Mouse (Mus musculus): ENCODE data around the gene 4930556J24Rik.
A peak's percentile ranks its signal among the peaks of the same experiment; 100 is the strongest.
"Not testable (repeated sequence)": the region's sequence is repeated elsewhere in the genome, so short reads cannot be mapped to it uniquely, and the experiment has no call there.

4930556J24Rik gene

GRCm38 (mm10) chr11:3922115-3922514, 54.5 kb downstream of the 4930556J24Rik start:
- no peak for DNase-seq (ENCODE audit: low spot score in 2 of 2)

DNA sequence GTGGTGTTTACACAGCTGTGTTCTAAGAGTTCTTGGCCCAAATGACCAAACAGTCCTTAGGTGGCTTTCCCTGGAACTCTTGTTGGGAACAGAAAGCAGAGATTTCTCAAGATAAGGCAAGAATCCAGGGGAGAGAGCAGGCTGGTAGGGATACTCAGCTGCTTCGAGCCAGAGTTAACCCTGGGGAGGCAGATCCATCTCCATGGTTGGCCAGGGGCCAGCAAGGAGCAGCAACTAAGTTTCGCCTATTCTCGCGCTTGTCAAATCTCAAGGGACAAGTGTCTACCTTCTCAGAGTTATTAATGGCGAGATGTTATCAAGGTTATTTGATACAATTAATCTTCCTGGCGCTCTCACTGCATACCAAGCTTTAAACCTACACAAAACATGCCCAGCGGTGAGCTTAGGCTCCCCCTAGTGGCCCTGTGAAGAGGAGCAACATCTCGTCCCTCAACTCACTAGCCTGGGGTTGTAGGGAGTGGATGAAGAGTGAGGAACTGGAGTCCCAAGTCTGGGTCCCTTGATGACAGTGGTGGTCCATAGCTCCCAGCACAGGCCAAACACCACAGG, 55.2 kb downstream of the 4930556J24Rik start:
- no peak for DNase-seq (ENCODE audit: low spot score in 2 of 2)

GRCm38 (mm10) chr11:3920476-3920875, 56.1 kb downstream of the 4930556J24Rik start:
- DNase-seq (ENCODE audit: low spot score in 2 of 2) = no peak

- DNase-seq (ENCODE audit: low spot score in 2 of 2) = no peak
Observed at GRCm38 (mm10) chr11:3918738-3919137, 57.8 kb downstream of the 4930556J24Rik start.

GRCm38 (mm10) chr11:3914109-3914840, 62.3 kb downstream of the 4930556J24Rik start, which contains the start of gene Slc35e4:
Slc35e4 (minus strand) TSS chr11:3914664.
- peak; percentile 60 to 86 for DNase-seq (ENCODE audit: low spot score in 2 of 2)

DNA sequence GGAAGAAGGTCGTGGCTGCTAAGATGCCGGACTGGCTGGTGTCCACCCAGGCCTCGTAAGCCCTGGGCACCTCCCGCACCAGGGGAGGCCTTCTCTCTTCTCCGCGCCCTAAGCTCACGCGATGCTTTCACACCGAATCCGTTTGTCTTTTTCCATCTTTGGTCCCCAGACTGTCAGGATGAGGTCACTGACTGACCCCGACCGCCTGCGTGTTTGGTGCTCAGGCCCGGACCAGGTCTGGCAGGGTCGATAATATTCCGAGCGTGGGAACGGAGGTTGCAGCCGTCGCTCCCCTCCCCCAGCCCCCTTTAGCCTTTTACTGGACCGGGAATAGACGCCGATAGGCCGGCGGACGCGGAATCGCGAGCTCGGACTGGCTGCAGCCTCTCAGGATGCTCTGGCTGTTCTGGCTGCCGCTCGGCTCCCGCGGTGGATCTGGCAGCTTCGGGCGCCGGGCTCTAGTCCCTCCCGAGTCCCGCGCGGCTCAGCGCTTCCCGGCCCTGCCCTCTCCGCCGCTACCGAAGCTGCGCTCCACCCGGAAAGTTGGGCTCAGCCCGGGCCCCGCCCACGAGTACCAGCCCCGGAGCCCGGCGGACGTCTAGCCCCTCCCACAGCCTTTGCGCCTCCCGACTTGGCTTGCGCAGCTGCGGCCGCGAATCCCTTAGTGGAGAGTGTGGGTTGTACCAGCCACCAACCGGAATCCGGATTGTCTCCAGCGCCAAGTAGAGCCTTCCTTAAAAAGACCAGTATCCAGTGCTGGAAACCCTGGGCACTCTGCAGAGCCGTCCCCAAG, 63.1 kb downstream of the 4930556J24Rik start:
- peak; percentile 85 to 89 for DNase-seq (ENCODE audit: low spot score in 2 of 2)

DNA sequence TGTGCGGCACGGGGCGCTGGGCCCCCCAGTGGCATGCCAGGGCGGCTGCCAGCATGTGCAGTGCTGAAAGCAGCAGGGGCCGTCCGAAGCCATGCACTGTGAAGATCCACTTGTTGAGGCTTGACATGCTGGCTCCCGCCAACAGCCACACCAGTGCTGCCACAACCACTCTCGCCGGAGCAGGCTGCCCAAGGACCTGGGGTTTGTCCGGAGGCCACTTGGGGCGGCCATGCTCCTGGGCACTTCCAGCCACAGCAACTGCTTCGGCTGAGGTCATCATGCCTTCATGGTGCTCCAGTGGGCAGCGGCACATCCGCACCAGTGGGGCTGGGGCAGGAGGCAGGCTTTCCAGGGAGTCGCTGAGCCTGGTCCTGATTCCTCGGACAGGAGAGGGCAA, 63.7 kb downstream of the 4930556J24Rik start:
- DNase-seq (ENCODE audit: low spot score in 2 of 2) = peak in 1 of 2 experiments; percentile 29

DNA sequence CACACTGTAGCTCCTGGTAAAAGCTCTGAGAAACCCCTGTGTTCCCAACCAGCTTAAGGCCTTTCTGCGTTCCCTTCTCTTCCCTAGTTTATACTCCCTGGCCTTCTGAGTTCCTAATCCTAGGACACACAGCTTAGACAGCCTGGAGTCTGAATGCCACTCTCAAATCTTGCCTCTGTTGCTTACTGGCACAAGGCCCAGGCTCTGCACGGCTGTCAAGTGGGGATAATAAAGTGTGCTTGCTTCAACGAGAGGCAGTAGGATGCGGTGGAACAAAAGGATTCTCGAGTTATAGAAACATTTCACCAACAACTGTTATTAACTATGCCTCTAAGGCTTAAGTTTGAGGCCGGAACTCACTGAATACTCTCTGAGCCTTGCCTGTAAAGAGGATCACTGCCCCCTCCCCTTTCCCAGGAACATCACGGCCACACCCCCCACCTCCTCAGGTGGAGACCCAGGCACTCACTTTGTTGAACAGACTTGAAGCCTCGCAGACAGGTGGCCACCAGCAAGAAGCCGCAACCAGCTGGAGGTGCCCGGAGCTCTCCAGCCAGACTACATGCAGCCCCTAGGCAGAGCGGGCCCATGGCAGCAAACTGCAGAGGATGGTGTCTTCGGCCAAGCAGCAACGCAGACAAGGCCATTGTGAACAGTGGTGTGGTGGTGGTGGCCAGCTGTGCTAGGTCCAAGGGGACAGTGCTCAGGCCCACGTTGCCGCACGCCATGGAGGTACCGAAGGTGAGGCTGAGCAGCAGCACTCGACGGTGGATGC, 64.3 kb downstream of the 4930556J24Rik start:
- DNase-seq (ENCODE audit: low spot score in 2 of 2) = no peak

GRCm38 (mm10) chr11:3911440-3911839, 65.1 kb downstream of the 4930556J24Rik start:
- DNase-seq (ENCODE audit: low spot score in 2 of 2) = not testable (repeated sequence)

DNA sequence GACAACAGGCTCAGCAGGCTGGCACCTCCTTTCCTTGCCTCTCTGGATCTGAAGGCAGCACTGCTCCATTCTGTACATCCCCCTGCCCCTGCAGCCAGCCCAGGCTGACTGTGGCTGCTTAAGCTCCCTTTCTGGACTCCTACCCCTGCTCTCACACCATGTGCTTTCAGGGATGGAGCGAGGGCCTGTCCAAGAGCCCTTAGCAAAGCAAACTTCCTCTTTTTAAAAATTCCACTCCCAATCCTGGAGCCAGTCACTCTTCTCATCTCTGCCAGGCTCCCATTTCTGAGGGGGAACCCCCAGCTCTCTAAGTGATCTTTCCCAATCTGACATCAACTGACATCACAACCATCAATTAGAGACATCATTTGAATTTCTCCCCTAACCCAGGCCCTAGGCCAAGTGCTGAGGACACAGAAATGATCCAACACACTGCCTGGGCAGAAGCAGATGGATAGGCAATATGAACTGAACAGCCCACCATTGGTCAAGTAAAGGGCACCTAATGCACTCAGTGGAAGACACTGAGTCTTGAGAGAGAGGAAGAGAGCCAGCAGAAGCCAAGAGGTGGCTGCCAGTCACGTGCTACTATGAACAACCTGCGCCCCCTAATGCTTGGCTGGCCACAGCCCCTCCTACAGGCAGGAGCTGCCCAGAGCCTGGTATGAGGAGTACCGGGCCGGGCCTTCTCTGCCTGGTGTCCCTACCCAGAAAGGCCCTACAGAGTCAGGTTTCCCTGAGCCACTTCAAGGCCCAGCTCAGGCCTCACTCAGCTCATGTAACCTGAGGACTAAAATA, 65.9 kb downstream of the 4930556J24Rik start:
- DNase-seq (ENCODE audit: low spot score in 2 of 2) = no peak

- no peak for DNase-seq (ENCODE audit: low spot score in 2 of 2)
Observed at GRCm38 (mm10) chr11:3909236-3909635, 67.3 kb downstream of the 4930556J24Rik start.

DNA sequence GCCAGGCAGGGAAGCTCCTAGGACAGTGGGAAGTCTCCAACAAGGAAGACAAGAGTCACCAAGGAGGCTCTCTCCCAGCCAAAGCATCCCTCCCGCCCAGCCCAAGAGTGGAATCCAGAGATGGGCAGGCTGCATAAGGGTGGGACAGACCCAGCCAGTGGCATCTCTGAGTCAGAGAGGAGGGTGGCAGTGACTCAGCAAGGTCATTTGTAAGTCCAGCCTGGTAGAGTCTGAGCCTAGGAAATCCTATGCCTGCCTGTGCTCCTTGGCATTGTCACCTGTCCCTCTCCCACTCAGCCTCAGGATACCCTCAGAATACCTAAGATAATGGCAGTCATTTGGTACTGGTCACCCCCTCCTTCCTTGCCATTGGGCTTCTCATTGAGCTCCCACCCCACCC, 71.1 kb downstream of the 4930556J24Rik start:
- no peak for DNase-seq (ENCODE audit: low spot score in 2 of 2)

- DNase-seq (ENCODE audit: low spot score in 2 of 2) = no peak
Observed at GRCm38 (mm10) chr11:3904673-3905072, 71.9 kb downstream of the 4930556J24Rik start.

GRCm38 (mm10) chr11:3903046-3903445, 73.5 kb downstream of the 4930556J24Rik start:
- DNase-seq (ENCODE audit: low spot score in 2 of 2) = peak in 1 of 2 experiments; percentile 71

DNA sequence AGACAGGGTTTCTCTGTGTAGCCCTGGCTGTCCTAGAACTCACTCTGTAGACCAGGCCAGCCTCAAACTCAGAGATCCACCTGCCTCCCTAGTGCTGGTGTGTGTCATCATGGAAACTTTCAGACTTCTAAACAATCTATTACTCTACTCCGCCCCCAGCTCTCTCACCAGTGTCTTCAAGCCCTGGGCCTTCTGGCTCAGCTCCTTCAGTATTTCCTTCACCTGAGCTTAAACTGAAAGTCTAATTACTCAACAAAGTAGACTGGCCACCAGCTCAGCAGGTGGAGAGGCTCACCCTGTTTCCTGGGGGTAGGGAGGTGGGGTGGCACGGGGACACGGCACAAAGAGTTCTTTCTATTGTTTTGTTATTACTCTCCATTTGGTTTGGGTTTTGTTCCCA, 74.1 kb downstream of the 4930556J24Rik start:
- DNase-seq (ENCODE audit: low spot score in 2 of 2) = no peak

GRCm38 (mm10) chr11:3900296-3900695, 76.3 kb downstream of the 4930556J24Rik start:
- DNase-seq (ENCODE audit: low spot score in 2 of 2) = no peak

- DNase-seq (ENCODE audit: low spot score in 2 of 2) = no peak
Observed at GRCm38 (mm10) chr11:3895933-3896332, 80.6 kb downstream of the 4930556J24Rik start.

DNA sequence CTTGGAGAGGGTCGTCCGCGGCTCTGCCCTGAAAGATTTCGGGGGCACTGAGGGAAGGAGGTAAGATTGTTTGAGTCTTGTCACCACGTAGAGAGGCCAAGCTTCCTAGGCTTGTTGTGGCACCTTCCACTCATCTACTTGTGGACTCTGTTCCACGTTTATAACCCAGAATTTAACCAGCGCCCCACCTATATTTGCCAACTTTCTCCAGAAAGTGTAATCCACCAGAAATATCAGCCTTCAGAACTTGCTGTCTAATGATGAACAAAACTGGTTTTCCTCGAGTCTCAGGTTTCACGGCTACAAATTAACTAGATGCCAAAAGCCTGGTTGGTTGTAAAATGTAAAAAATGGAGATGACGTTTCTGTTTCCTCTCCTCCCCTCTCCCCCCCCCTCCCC, 81.1 kb downstream of the 4930556J24Rik start:
- no peak for DNase-seq (ENCODE audit: low spot score in 2 of 2)

GRCm38 (mm10) chr11:3894406-3895281, 81.9 kb downstream of the 4930556J24Rik start, which contains the start of the genes 4921536K21Rik and Dusp18:
4921536K21Rik (minus strand) TSS chr11:3895098.
Dusp18 (plus strand) TSS chr11:3895240.
- DNase-seq (ENCODE audit: low spot score in 2 of 2) = peak; percentile 84 to 94

GRCm38 (mm10) chr11:3893970-3894369, 82.6 kb downstream of the 4930556J24Rik start:
- no peak for DNase-seq (ENCODE audit: low spot score in 2 of 2)
